Mouse (Mus musculus): Measurements from ENCODE around the gene Rpl36.

- no peak for TF ChIP-seq CTCF (IDR thresholded peaks at IDR 0.05; ENCODE audit: insufficient read depth, low read length)
- TF ChIP-seq POLR2A (IDR thresholded peaks at IDR 0.05; ENCODE audit: borderline replicate concordance, extremely low read depth, low read depth, low read length) = no peak
Measured at GRCm38 (mm10) chr17:56605431-56605830, 7.8 kb upstream of the Rpl36 start.
